Mouse (Mus musculus): ENCODE measurements around the gene Kcnk10. TPM values are rescaled to one million over a fixed set of nuclear protein-coding genes. Genes with fewer than 3 reads are reported as not detected.

Kcnk10 gene
- polyA plus RNA-seq, 1 experiment from 2014 or later, result 3.0 TPM

DNA sequence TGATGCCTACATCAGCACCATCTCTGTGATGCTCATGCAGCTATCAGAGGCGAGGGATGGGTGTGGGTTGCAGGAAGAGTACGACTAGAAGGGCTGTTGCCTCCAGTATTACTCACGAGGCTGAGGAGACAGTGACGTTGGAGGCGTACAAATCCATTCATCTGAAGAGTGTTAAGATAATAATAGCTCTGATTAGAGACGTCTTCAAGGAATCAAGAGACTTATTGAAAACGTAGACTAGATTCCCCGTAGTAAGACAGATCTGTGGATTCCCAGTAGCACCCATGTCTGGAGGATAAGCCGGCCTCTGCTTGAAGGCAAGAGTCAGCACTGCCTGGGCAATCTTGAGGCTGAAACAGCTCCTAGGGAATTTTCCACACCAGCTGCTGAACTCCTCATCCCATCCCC lies 42.6 kb downstream of the Kcnk10 start:
- no peaks in the 10 kb centered on the region for H3K36me3 ChIP-seq (ENCODE audit: control insufficient read depth, insufficient read depth, low read length)

GRCm38 (mm10) chr12:98528635-98529034 lies 49.5 kb downstream of the Kcnk10 start:
- WGBS, result 83% methylated on average over 8 of the region's 8 CpGs
- Histone ChIP-seq H3K27ac (replicated peaks) (no peak overlapping the region), H3K4me2 (replicated peaks; ENCODE audit: low read depth) (no peak overlapping the region), H3K27me3 (ENCODE audit: control insufficient read depth, insufficient read depth, low read length) (no peaks in the 10 kb centered on the region), H3K4me1 (replicated peaks; ENCODE audit: control insufficient read depth, insufficient read depth) (no peaks in the 10 kb centered on the region), H3K36me3 (ENCODE audit: control insufficient read depth, insufficient read depth, low read length) (no peaks in the 10 kb centered on the region), H3K9me3 (ENCODE audit: control insufficient read depth, low read length) (no peaks in the 10 kb centered on the region), H3K9ac (ENCODE audit: low read length) (no peak overlapping the region), H3K4me3 (ENCODE audit: low read depth, low read length) (no peak overlapping the region)
- peak; percentile 87 for ATAC-seq (ENCODE audit: low FRiP score, low TSS enrichment)
- TF ChIP-seq EP300 (optimal IDR thresholded peaks at IDR 0.05), result no peak
- TF ChIP-seq CTCF (IDR thresholded peaks at IDR 0.05; ENCODE audit: low read depth), result no peak
- DNase-seq (ENCODE audit: low spot score), result peak; percentile 52

More for the DNA sequence above, 42.6 kb downstream of the Kcnk10 start:
- H3K4me1 ChIP-seq (replicated peaks; ENCODE audit: control insufficient read depth, insufficient read depth), result no peaks in the 10 kb centered on the region
- TF ChIP-seq CTCF (IDR thresholded peaks at IDR 0.05; ENCODE audit: low read depth) (no peak), EP300 (optimal IDR thresholded peaks at IDR 0.05) (no peak)
- 79% methylated on average over 9 of the region's 9 CpGs for WGBS
- no peak for DNase-seq (ENCODE audit: low spot score)
- H3K9me3 ChIP-seq (ENCODE audit: control insufficient read depth, low read length), result no peaks in the 10 kb centered on the region
- no peak for ATAC-seq (ENCODE audit: low FRiP score, low TSS enrichment)
- H3K4me2 ChIP-seq (replicated peaks; ENCODE audit: low read depth), result no peak overlapping the region
- H3K4me3 ChIP-seq (ENCODE audit: low read depth, low read length), result no peak overlapping the region
- no peak overlapping the region for H3K27ac ChIP-seq (replicated peaks)
- no peaks in the 10 kb centered on the region for H3K27me3 ChIP-seq (ENCODE audit: control insufficient read depth, insufficient read depth, low read length)
- H3K9ac ChIP-seq (ENCODE audit: low read length), result no peak overlapping the region

DNA sequence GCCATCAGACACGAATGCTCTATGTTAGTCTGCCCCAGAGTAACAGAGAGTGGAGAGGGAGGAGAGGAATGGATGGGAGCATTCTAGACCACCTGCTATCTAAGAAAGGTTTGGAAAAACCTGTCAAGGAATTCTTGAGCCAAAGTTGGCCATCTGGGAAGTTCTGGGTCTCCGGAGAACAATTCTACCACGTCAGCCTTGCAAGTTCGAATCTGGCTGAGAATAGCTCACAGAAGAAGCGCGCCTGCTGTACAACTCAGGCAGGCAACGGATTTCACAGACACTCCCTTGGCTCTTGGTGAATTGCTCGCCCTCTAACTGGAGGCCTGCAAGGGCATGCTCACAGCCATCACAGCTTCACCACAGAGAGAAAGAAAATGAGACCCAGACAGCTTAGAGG lies 52.7 kb downstream of the Kcnk10 start:
- Histone ChIP-seq H3K4me3 (ENCODE audit: low read depth, low read length) (no peak overlapping the region), H3K27ac (replicated peaks) (no peak overlapping the region), H3K27me3 (ENCODE audit: control insufficient read depth, insufficient read depth, low read length) (no peaks in the 10 kb centered on the region), H3K4me2 (replicated peaks; ENCODE audit: low read depth) (no peak overlapping the region), H3K9me3 (ENCODE audit: control insufficient read depth, low read length) (no peaks in the 10 kb centered on the region), H3K36me3 (ENCODE audit: control insufficient read depth, insufficient read depth, low read length) (no peaks in the 10 kb centered on the region), H3K4me1 (replicated peaks; ENCODE audit: control insufficient read depth, insufficient read depth) (no peaks in the 10 kb centered on the region), H3K9ac (ENCODE audit: low read length) (no peak overlapping the region)
- TF ChIP-seq CTCF (IDR thresholded peaks at IDR 0.05; ENCODE audit: low read depth) (no peak), EP300 (optimal IDR thresholded peaks at IDR 0.05) (no peak)
- no peak for DNase-seq (ENCODE audit: low spot score)
- WGBS, result 88% methylated on average over 8 of the region's 8 CpGs
- ATAC-seq (ENCODE audit: low FRiP score, low TSS enrichment), result no peak

DNA sequence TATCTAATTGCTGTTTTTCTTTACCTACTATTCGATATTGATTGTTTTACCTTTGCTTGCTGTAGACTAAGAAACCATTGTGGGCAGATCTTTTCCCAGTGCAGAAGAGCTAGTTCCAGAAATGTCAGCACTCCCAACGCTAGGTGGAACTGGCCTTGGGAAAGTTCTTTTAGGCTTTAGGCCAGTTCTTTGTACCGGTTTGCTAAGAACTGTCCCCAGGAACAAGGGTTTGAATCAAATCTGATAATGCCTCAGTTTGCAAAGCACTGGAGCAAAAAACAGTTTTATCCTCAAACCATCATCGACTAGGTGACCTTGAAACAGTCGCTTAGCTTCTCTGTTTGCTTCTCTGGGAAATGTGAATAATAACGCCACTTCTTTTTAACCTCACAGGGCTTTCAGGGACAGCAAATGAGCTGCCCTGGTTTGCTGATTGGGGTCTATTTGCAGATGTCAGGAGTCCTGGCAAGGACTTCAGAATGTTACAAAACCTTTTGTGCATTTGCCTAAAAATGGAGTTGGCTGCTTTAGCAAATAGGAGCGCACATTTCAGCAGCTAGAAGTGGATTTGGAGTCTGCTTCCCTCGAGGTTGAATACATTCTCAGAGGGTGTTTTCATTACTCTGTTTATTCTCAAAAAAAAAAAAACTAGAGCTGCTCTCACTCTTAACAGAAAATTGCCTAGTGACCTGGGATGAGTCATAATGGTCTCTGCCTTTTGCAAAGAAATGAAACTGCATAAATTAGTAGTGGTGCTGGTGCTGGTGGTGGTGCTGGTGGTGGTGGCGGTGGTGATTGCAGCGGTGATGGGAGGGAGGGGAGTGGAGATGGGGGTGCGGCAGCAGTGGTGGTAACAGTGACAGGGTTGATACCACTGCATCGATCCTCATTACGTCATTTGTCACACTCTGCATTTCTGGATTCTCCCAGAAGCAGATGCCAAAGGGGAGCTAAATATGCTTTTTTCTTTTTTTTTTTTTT lies 53.5 kb downstream of the Kcnk10 start:
- no peak overlapping the region for H3K27ac ChIP-seq (replicated peaks)
- DNase-seq (ENCODE audit: low spot score) (no peak), ATAC-seq (ENCODE audit: low FRiP score, low TSS enrichment) (no peak)
- H3K27me3 ChIP-seq (ENCODE audit: control insufficient read depth, insufficient read depth, low read length), result no peaks in the 10 kb centered on the region
- H3K4me2 ChIP-seq (replicated peaks; ENCODE audit: low read depth), result no peak overlapping the region
- no peak overlapping the region for H3K9ac ChIP-seq (ENCODE audit: low read length)
- H3K36me3 ChIP-seq (ENCODE audit: control insufficient read depth, insufficient read depth, low read length), result no peaks in the 10 kb centered on the region
- H3K4me3 ChIP-seq (ENCODE audit: low read depth, low read length), result no peak overlapping the region
- WGBS, result 60% methylated on average over 13 of the region's 13 CpGs
- TF ChIP-seq EP300 (optimal IDR thresholded peaks at IDR 0.05), result no peak
- no peak for TF ChIP-seq CTCF (IDR thresholded peaks at IDR 0.05; ENCODE audit: low read depth)
- H3K4me1 ChIP-seq (replicated peaks; ENCODE audit: control insufficient read depth, insufficient read depth), result no peaks in the 10 kb centered on the region
- H3K9me3 ChIP-seq (ENCODE audit: control insufficient read depth, low read length), result no peaks in the 10 kb centered on the region

GRCm38 (mm10) chr12:98521311-98521710 lies 56.8 kb downstream of the Kcnk10 start:
- H3K9me3 ChIP-seq (ENCODE audit: control insufficient read depth, low read length), result no peaks in the 10 kb centered on the region
- H3K27me3 ChIP-seq (ENCODE audit: control insufficient read depth, insufficient read depth, low read length), result no peaks in the 10 kb centered on the region
- WGBS, result 55% methylated on average over 4 of the region's 4 CpGs
- TF ChIP-seq EP300 (optimal IDR thresholded peaks at IDR 0.05) (no peak), CTCF (IDR thresholded peaks at IDR 0.05; ENCODE audit: low read depth) (no peak)
- no peak overlapping the region for H3K4me2 ChIP-seq (replicated peaks; ENCODE audit: low read depth)
- no peaks in the 10 kb centered on the region for H3K36me3 ChIP-seq (ENCODE audit: control insufficient read depth, insufficient read depth, low read length)
- H3K9ac ChIP-seq (ENCODE audit: low read length), result no peak overlapping the region
- DNase-seq (ENCODE audit: low spot score), result no peak
- no peak for ATAC-seq (ENCODE audit: low FRiP score, low TSS enrichment)
- no peak overlapping the region for H3K27ac ChIP-seq (replicated peaks)
- H3K4me3 ChIP-seq (ENCODE audit: low read depth, low read length), result no peak overlapping the region
- H3K4me1 ChIP-seq (replicated peaks; ENCODE audit: control insufficient read depth, insufficient read depth), result no peaks in the 10 kb centered on the region

DNA sequence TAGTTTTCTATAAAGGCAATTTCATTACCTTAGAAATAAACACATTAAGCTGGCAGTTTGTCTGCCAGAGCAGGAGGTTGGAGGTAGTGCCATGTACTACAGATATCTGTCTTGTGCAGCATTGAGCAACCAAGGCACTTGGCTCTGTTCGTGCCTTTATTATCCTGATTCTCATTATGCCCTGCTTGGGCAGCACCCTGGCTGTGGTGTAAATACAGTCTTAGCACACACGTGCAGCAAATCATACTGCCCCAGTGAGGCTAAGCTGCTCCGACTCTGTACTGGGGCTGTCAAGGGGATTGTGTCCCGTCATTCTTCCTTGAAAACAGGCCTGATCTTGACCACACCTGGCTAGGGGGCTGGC lies 57.6 kb downstream of the Kcnk10 start:
- no peak overlapping the region for H3K4me2 ChIP-seq (replicated peaks; ENCODE audit: low read depth)
- WGBS, result 69% methylated on average over 4 of the region's 4 CpGs
- H3K4me3 ChIP-seq (ENCODE audit: low read depth, low read length), result no peak overlapping the region
- no peaks in the 10 kb centered on the region for H3K36me3 ChIP-seq (ENCODE audit: control insufficient read depth, insufficient read depth, low read length)
- DNase-seq (ENCODE audit: low spot score) (no peak), ATAC-seq (ENCODE audit: low FRiP score, low TSS enrichment) (no peak)
- TF ChIP-seq CTCF (IDR thresholded peaks at IDR 0.05; ENCODE audit: low read depth), result no peak
- no peak for TF ChIP-seq EP300 (optimal IDR thresholded peaks at IDR 0.05)
- no peak overlapping the region for H3K9ac ChIP-seq (ENCODE audit: low read length)
- H3K4me1 ChIP-seq (replicated peaks; ENCODE audit: control insufficient read depth, insufficient read depth), result no peaks in the 10 kb centered on the region
- H3K9me3 ChIP-seq (ENCODE audit: control insufficient read depth, low read length), result no peaks in the 10 kb centered on the region
- no peaks in the 10 kb centered on the region for H3K27me3 ChIP-seq (ENCODE audit: control insufficient read depth, insufficient read depth, low read length)
- H3K27ac ChIP-seq (replicated peaks), result no peak overlapping the region

Data from stomach, postnatal 0 days (tissue).